Mouse (Mus musculus): ENCODE data around the gene Zfp467.

The Zfp467 gene

DNA sequence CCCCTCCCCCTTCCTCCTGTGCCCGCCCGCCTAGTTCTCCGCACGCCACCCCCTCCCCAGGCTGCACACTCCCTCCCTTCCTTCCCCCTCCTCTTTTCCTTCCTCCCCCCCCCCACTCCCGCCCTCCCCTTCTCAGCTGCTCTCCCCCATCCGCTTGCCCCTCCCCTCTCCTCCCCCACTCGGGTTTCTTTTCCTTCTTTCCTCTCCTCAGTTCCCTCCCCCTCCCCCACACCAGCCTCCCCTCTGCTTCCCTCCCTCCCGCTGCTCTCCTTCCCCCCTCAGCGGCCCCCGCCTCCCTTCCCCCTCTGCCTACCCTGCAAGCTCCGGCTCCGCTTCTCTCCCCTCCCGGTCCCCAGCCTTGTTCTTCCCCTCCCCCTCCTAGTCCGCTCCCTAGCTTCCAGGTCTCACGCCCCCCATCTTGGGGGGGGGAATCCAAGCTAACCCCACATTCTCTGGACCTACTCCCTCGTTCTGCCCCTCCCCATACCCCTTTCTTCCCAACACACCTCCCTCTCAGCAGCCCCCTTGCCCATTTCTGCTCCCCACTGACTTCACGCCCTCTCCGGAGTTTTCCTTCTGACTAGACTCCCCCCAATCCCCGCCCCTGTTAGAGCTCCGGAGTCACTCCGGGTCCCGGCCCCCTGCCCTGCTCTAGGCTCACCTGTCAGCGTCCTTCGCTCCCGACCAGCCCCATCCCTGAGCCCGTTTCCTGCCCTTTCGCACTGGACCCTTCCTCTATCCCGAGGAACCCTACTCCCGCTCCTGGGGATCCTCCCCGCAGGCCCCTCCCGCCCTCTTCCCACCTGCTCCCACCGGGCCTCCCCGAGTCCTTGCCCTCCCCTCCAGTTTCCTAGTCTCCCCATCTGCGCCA, 1.1 kb downstream of the Zfp467 start:
- in situ Hi-C loops (cut with MboI; ENCODE audit: low pct_unique_long_range_greater_than_20kb in 1 of 2, low sequenced_read_pairs in 2 of 2, unreplicated experiment in 1 of 2) = no loop called here

DNA sequence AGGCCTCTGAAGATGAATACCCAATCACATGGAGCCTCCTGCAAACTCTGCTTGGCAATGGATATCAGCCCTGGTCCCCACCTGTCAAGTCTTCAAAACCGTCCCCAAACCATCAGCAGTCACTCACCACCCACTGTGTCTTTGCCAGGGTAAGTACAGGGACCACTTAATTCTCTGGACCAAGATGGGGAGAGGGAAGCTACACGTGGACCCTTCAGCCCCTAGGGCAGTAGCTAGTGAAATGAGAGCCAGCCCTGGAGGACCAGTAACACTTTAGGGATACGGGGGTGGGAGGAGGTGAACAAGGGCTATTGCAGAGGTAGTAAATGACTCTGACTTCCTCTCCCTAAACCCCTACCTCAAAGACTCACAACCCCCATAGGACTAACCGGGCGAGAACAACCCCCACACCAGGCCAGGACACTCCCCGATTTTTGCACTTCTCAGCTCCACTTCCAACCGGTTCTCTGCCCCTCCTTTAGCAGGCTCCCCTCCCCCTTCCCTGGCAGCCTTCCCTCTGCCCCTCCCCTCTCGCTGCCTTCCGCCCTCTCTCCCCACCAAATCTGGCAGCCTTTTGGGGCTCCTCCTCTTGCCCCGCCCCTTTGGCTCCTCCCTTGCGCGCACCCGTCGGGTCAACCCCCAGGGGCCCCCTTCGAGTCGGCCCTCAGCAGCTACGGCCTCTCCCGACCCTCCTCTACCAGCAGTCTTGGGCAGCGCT, 1.9 kb downstream of the Zfp467 start:
- in situ Hi-C loops (cut with MboI; ENCODE audit: low pct_unique_long_range_greater_than_20kb in 1 of 2, low sequenced_read_pairs in 2 of 2, unreplicated experiment in 1 of 2) = no loop called here

GRCm38 (mm10) chr6:48440306-48441014, 5.2 kb downstream of the Zfp467 start:
- in situ Hi-C loops (cut with MboI; ENCODE audit: low pct_unique_long_range_greater_than_20kb in 1 of 2, low sequenced_read_pairs in 2 of 2, unreplicated experiment in 1 of 2) = no loop called here

- in situ Hi-C loops (cut with MboI; ENCODE audit: low pct_unique_long_range_greater_than_20kb in 1 of 2, low sequenced_read_pairs in 2 of 2, unreplicated experiment in 1 of 2) = no loop called here
These were observed 6.0 kb downstream of the Zfp467 start for GRCm38 (mm10) chr6:48439654-48440053.

- in situ Hi-C loops (cut with MboI; ENCODE audit: low pct_unique_long_range_greater_than_20kb in 1 of 2, low sequenced_read_pairs in 2 of 2, unreplicated experiment in 1 of 2) = no loop called here
These were observed 7.0 kb downstream of the Zfp467 start for GRCm38 (mm10) chr6:48438475-48439125.

- in situ Hi-C loops (cut with MboI; ENCODE audit: low pct_unique_long_range_greater_than_20kb in 1 of 2, low sequenced_read_pairs in 2 of 2, unreplicated experiment in 1 of 2) = no loop called here
These were observed 7.8 kb downstream of the Zfp467 start for GRCm38 (mm10) chr6:48437679-48438376.

DNA sequence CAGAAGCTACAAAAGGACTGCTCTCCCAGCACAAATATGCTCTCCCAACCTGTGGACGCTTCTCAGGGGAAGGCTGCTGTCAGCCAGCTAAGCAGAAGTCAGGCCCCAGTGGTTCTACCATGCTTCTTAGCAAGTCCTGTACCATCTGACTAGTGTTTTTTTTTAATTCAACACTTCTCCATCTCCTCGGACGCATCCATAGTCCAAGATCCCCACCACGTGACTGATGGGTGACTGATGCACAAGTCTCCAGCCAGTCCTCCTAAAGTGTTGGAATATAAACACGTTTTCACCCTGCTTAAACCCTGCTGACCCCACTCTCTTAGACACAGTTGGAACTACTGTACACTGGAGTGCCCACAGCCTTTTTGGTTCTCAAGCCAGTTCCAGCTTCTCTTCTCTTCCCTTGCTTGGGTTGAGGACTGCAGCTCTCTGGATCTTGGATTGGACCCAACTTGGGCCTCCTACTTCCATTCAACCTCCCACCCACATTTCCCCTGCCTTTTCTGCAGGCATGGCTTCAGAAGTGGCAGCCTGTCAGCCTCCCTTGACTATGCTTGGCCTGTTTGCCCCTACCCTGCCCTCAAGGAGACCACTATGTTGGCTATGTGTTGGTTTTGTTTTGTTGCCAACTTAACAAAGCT, 9.8 kb downstream of the Zfp467 start:
- in situ Hi-C loops (cut with MboI; ENCODE audit: low pct_unique_long_range_greater_than_20kb in 1 of 2, low sequenced_read_pairs in 2 of 2, unreplicated experiment in 1 of 2) = no loop called here

GRCm38 (mm10) chr6:48435111-48435510, 10.5 kb downstream of the Zfp467 start:
- in situ Hi-C loops (cut with MboI; ENCODE audit: low pct_unique_long_range_greater_than_20kb in 1 of 2, low sequenced_read_pairs in 2 of 2, unreplicated experiment in 1 of 2) = no loop called here

- in situ Hi-C loops (cut with MboI; ENCODE audit: low pct_unique_long_range_greater_than_20kb in 1 of 2, low sequenced_read_pairs in 2 of 2, unreplicated experiment in 1 of 2) = no loop called here
These were observed 11.0 kb downstream of the Zfp467 start for GRCm38 (mm10) chr6:48434651-48435050.

GRCm38 (mm10) chr6:48432893-48433816, 12.5 kb downstream of the Zfp467 start:
- in situ Hi-C loops (cut with MboI; ENCODE audit: low pct_unique_long_range_greater_than_20kb in 1 of 2, low sequenced_read_pairs in 2 of 2, unreplicated experiment in 1 of 2) = no loop called here

DNA sequence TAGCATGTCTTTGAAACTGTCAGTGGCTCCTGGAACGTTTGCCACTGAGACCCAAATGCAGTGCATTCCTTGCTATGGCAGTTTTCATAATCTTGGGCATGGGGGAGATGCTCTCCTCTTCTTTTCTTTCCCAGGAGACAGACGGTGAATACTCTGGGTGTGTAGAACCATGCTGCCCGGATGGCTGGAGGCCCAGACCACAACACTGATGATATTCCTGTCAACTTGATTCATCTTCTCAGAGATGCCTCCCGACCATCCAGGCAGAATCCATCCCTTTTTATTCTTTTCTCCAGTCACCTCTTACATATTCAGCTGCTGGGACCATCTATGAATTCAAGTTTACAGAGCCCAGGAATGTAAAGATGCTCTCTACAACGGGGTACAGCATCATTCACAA, 14.9 kb downstream of the Zfp467 start:
- in situ Hi-C loops (cut with MboI; ENCODE audit: low pct_unique_long_range_greater_than_20kb in 1 of 2, low sequenced_read_pairs in 2 of 2, unreplicated experiment in 1 of 2) = no loop called here

DNA sequence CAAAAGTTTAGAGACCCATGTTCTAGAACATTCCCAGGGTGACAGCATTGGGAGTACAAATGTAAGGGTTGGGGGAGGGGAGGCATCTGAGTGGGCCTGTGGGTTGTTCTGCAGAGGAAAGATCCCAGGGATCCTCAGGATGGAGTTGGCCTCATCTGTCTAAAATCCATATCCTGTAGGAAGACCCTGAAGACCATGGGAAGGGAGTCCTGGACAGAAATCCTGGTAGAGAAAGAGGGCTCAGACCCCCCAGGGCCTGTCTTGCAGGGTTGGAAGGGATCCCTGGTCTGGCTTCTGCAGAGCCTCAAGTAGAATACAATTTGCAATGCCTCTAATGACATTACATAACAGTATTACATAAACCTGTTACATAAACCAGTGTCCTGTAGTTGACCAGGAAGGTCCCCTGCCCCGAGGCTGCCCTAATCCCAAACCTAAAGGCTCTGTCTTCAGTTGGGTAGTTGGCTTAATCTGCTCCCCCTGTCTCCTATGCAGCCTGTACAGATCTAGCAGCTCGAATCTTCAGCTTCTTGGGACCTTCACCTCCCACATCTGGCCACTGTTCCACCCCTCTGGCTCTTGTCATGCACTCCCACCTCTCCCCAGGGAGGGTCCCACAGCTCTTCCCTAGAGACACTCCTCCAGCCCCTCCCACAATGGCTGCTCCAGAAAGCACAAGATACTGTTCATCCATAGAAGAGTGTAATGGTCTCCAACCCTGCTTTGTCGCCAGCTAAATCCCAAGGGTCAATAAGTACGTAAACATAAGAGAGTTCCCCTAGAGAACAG, 16.7 kb downstream of the Zfp467 start:
- in situ Hi-C loops (cut with MboI; ENCODE audit: low pct_unique_long_range_greater_than_20kb in 1 of 2, low sequenced_read_pairs in 2 of 2, unreplicated experiment in 1 of 2) = no loop called here

DNA sequence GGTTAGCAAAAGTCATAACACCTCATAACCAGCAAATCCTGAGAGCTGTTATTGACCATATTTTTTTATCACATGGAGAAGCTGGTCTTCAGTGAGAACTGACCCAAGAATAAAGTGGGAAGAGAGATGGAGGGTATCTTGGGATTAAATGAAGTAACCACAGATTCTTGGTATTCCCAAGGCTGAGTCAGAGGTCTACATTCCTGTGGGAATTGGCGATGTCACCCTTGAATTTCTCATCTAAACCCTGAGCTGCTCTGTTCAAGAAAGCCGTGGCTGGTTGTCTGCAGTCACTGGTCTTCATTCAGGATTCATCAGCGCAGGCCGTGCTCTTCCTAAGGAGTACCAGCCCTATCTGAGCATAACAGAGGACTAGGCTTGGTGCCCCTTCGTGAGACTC, 18.7 kb downstream of the Zfp467 start:
- in situ Hi-C loops (cut with MboI; ENCODE audit: low pct_unique_long_range_greater_than_20kb in 1 of 2, low sequenced_read_pairs in 2 of 2, unreplicated experiment in 1 of 2) = no loop called here

DNA sequence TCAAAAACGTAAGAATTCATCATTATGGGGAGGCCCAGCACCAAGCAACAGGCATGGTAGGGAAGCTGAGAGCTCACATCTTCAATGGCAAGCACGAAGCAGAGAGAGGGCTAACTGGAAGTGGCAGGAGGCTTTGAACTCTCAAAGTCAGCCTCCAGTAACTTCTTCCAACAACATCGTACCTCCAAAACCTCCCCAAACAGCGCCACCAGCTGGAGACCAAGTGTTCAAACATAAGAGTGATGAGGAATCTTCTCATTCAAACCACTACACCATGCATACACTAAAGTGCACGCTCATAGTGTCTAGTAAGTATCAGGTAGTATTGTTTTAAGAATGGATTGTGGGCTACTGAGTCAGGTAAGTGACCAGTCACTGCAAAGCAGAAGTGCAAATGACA, 21.6 kb downstream of the Zfp467 start:
- in situ Hi-C loops (cut with MboI; ENCODE audit: low pct_unique_long_range_greater_than_20kb in 1 of 2, low sequenced_read_pairs in 2 of 2, unreplicated experiment in 1 of 2) = no loop called here

DNA sequence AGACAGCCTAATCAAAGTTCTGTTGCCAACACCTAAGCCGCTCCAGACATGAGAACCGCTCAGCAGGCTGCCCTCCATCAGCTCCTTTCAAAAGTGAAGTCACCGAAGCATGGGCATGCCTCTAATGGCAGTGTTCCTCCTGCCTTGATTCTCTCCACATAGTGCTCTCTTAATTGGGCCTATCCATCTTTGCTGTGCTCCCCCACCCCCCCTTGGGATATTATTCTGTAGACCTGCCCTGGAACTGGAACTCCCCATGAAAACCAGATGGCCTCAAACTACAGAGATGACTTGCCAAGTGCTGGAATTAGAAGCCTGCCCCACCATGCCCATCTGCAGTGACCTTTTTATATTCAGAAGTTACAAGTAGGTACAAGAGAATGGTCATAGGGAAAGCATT, 22.3 kb downstream of the Zfp467 start:
- in situ Hi-C loops (cut with MboI; ENCODE audit: low pct_unique_long_range_greater_than_20kb in 1 of 2, low sequenced_read_pairs in 2 of 2, unreplicated experiment in 1 of 2) = no loop called here

DNA sequence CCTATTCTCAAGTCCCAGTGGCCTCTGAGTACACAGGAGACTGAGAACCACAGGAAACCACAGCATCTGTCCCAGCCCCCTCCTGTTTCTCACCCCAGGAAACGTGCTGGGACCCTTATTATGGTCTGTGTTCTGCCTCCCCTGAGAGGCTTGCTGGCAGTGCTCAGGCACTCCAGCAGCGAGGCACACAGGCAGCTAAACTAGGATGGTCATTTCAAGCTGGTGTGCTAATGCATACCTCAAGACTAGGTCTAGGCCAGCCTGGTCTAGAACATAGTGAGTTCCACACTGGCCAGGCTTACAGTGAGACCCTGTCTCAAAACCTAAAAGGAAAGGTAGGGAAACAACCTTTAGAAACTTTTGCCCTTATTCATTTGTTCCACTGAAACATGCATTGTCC, 25.0 kb downstream of the Zfp467 start:
- in situ Hi-C loops (cut with MboI; ENCODE audit: low pct_unique_long_range_greater_than_20kb in 1 of 2, low sequenced_read_pairs in 2 of 2, unreplicated experiment in 1 of 2) = no loop called here
